ENCODE assay signal across 35 mouse cellular contexts in the genomic region with DNA sequence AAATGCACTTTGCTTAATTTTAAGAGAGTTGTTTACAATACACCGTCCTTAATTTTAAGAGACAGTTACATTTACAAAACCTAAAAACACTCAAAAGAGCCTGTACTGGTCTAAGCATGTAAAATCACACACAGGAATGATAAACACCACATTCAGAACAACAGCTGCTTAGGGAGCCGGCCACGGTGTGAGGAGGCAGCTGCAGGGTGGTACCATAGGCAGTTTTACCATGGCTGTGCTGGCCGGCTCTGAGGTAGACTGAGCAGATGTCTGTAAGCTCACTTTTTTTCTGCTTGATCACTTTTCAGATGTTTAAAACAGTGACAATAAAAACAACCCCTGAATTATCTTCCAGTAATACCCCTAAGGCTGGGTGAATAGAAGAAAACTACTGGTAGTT.
"Had no signal": no experiment of that assay in that cellular context is flagged by ENCODE, and none has a peak within 500 bp of the region (broad histone marks: within the 10 kb centered on the region; RNA-seq: fewer than 3 reads in every experiment).

No protein-coding gene starts in this region.

- H3K9me3 ChIP-seq: heart, embryonic 15.5 days; hindbrain, embryonic 10.5 days; hindbrain, embryonic 12.5 days; hindbrain, embryonic 13.5 days; hindbrain, embryonic 15.5 days; intestine, embryonic 15.5 days; kidney, embryonic 15.5 days had no signal

- H3K27ac ChIP-seq: heart, embryonic 13.5 days; heart, embryonic 15.5 days; hindbrain, embryonic 10.5 days; hindbrain, embryonic 12.5 days; hindbrain, embryonic 13.5 days; hindbrain, embryonic 14.5 days; hindbrain, embryonic 15.5 days; hindbrain, postnatal 0 days; intestine, embryonic 15.5 days; kidney, embryonic 15.5 days; kidney, postnatal 0 days; layer of hippocampus, adult 2 months; left cerebral cortex, adult 2 months had no signal

- H3K27me3 ChIP-seq: heart, embryonic 13.5 days; heart, embryonic 15.5 days; hindbrain, embryonic 13.5 days; hindbrain, embryonic 15.5 days; intestine, embryonic 15.5 days; kidney, embryonic 15.5 days had no signal

- H3K4me2 ChIP-seq: heart, embryonic 11.5 days; heart, embryonic 12.5 days; heart, embryonic 13.5 days; heart, embryonic 15.5 days; hindbrain, embryonic 12.5 days; hindbrain, embryonic 13.5 days; hindbrain, embryonic 14.5 days; hindbrain, embryonic 15.5 days; intestine, embryonic 15.5 days; kidney, embryonic 15.5 days had no signal

- H3K9ac ChIP-seq: heart, embryonic 12.5 days; heart, embryonic 13.5 days; heart, embryonic 15.5 days; hindbrain, embryonic 12.5 days; hindbrain, embryonic 13.5 days; hindbrain, embryonic 14.5 days; hindbrain, embryonic 15.5 days; intestine, embryonic 15.5 days; kidney, embryonic 15.5 days had no signal

- H3K36me3 ChIP-seq: heart, embryonic 12.5 days; heart, embryonic 13.5 days; heart, embryonic 15.5 days; hindbrain, embryonic 10.5 days; hindbrain, embryonic 12.5 days; intestine, embryonic 15.5 days; kidney, embryonic 15.5 days had no signal

- H3K4me3 ChIP-seq: heart, embryonic 12.5 days; heart, embryonic 13.5 days; heart, embryonic 15.5 days; hindbrain, embryonic 10.5 days; hindbrain, embryonic 12.5 days; hindbrain, embryonic 13.5 days; hindbrain, embryonic 15.5 days; intestine, embryonic 15.5 days; kidney, embryonic 15.5 days; layer of hippocampus, adult 2 months; left cerebral cortex, adult 2 months had no signal

- H3K4me1 ChIP-seq: heart, embryonic 12.5 days; heart, embryonic 13.5 days; heart, embryonic 15.5 days; hindbrain, embryonic 12.5 days; intestine, embryonic 15.5 days; kidney, embryonic 15.5 days had no signal

- ATAC-seq: hindbrain, embryonic 16.5 days; hindbrain, postnatal 0 days; inflammation-experienced regulatory T-cells, adult 6 months; intestine, embryonic 15.5 days; intestine, embryonic 16.5 days; intestine, postnatal 0 days had no signal

- DNase-seq: heart, postnatal 10 days; heart, postnatal 14 days; heart, postnatal 36 days; heart, postnatal 4 days; kidney, adult 11 months; kidney, adult 18-20 months; kidney, adult 2 months; kidney, adult 8-10 months; kidney, adult 9 months; kidney, postnatal 10 days; kidney, postnatal 14 days; kidney, postnatal 25 days; kidney, postnatal 36 days; kidney, postnatal 4 days; layer of hippocampus, adult 9-11 months; layer of hippocampus, postnatal 36 days had no signal
